11 mouse cellular contexts compared by ENCODE assay signal in genomic region chr3:88207451-88208100, GRCm38 (mm10). TPM values are rescaled to one million over a fixed set of nuclear protein-coding genes. Genes with fewer than 3 reads are reported as not detected.
DNase-seq lines count a peak whose midpoint lies in the region; ATAC-seq lines count a peak whose summit lies in the region.
"Had no signal": no experiment of that assay in that cellular context is flagged by ENCODE, and none has a peak within 500 bp of the region (broad histone marks: within the 10 kb centered on the region; RNA-seq: fewer than 3 reads in every experiment).

No protein-coding gene starts in this region.

- WGBS in hindbrain, embryonic 11.5 days = under 1% methylated on average over 12 of the region's 15 CpGs

- peak overlapping the region; percentile 65 for H3K4me2 ChIP-seq in hindbrain, embryonic 11.5 days (replicated peaks; ENCODE audit: low read depth, low read length)
- H3K4me2 ChIP-seq: limb, embryonic 13.5 days had no signal

- no peak for ATAC-seq in hindbrain, embryonic 11.5 days (ENCODE audit: low FRiP score)

- H3K9ac ChIP-seq in hindbrain, embryonic 11.5 days (ENCODE audit: low read depth, low read length) = peak overlapping the region; percentile 83
- H3K9ac ChIP-seq: limb, embryonic 13.5 days had no signal

- H3K27me3 ChIP-seq in hindbrain, embryonic 11.5 days (ENCODE audit: control insufficient read depth, insufficient read depth, low read length) = peaks cover 70% of the 10 kb centered on the region

- intact Hi-C loops in heart, postnatal 14 days (cut with DNase I) = no loop called here

- peak overlapping the region; percentile 97 for H3K27ac ChIP-seq in hindbrain, embryonic 11.5 days (ENCODE audit: low read depth, low read length)
- H3K27ac ChIP-seq: limb, embryonic 13.5 days had no signal

- no peaks in the 10 kb centered on the region for H3K9me3 ChIP-seq in hindbrain, embryonic 11.5 days (ENCODE audit: control insufficient read depth, low read length)
- H3K9me3 ChIP-seq: limb, embryonic 13.5 days had no signal

- peaks cover 11% of the 10 kb centered on the region for H3K4me1 ChIP-seq in hindbrain, embryonic 11.5 days (replicated peaks; ENCODE audit: control insufficient read depth, insufficient read depth, low read length)

- peak; percentile 44 for DNase-seq in cerebellum, adult 8-10 months
- DNase-seq in cerebellum, postnatal 25 days = peak; percentile 65 to 66
- peak; percentile 48 for DNase-seq in hindbrain, embryonic 11.5 days (ENCODE audit: low spot score)
- peak; percentile 36 for DNase-seq in neural tube, embryonic 10.5 days (ENCODE audit: extremely low spot score, low spot score)
- no peak for DNase-seq in gastrocnemius, adult 18-20 months (ENCODE audit: low spot score)
- DNase-seq in urinary bladder, postnatal 14 days (ENCODE audit: low spot score) = no peak
- no peak for DNase-seq in kidney, postnatal 14 days
- no peak for DNase-seq in heart, postnatal 14 days
- DNase-seq: kidney, postnatal 25 days had no signal

- no peaks in the 10 kb centered on the region for H3K36me3 ChIP-seq in hindbrain, embryonic 11.5 days (ENCODE audit: control insufficient read depth, insufficient read depth, low read length)
- H3K36me3 ChIP-seq: limb, embryonic 13.5 days had no signal

- H3K4me3 ChIP-seq in hindbrain, embryonic 11.5 days (ENCODE audit: low read depth, low read length) = peak overlapping the region; percentile 55
- H3K4me3 ChIP-seq: limb, embryonic 13.5 days had no signal

RNA-seq across cellular contexts. Expression of gene Rhbg, which starts 46.9 kb away (rescaled TPM):
- polyA plus RNA-seq in hindbrain, embryonic 11.5 days (2014; fragmentation: Nextera tagmentation; extraction: Ambion mirVana) = 0.13 and 0.25 TPM in 2 replicates
- total RNA-seq in gastrocnemius, adult 18-20 months (2021) = not detected
- not detected for total RNA-seq in heart, postnatal 14 days (2021)
- polyA plus RNA-seq: heart, embryonic 14.5 days had no signal

Comparison
In these comparisons a context has a peak if more than half of its experiments do, and no peak if none do; other contexts are left out.
1. DNase-seq: peak in cerebellum, adult 8-10 months (single experiment), cerebellum, postnatal 25 days (2 of 2), hindbrain, embryonic 11.5 days (single experiment) and neural tube, embryonic 10.5 days (single experiment); none in gastrocnemius, adult 18-20 months (single experiment), urinary bladder, postnatal 14 days (single experiment), kidney, postnatal 14 days (single experiment) and heart, postnatal 14 days (0 of 2).